Mouse (Mus musculus) heart, postnatal 0 days (tissue): ENCODE measurements around the gene Prr13.

ENCODE experiments used
- CTCF ChIP-seq: IDR thresholded peaks from 2 replicates; pipeline ENCODE4 v1.5.1; 2016; ENCODE audit warnings: antibody characterized with exemption, control low read depth, low read depth
- EP300 ChIP-seq: IDR thresholded peaks from 2 replicates; pipeline ENCODE4 v1.6.1; 2016; ENCODE audit warnings: antibody characterized with exemption, low read depth

GRCm38 (mm10) chr15:102510110-102510509 lies 51.3 kb downstream of the Prr13 start:
- no peak for TF ChIP-seq CTCF
- no peak for TF ChIP-seq EP300
